Mouse (Mus musculus): Measurements from ENCODE around the gene Eftud2.

DNA sequence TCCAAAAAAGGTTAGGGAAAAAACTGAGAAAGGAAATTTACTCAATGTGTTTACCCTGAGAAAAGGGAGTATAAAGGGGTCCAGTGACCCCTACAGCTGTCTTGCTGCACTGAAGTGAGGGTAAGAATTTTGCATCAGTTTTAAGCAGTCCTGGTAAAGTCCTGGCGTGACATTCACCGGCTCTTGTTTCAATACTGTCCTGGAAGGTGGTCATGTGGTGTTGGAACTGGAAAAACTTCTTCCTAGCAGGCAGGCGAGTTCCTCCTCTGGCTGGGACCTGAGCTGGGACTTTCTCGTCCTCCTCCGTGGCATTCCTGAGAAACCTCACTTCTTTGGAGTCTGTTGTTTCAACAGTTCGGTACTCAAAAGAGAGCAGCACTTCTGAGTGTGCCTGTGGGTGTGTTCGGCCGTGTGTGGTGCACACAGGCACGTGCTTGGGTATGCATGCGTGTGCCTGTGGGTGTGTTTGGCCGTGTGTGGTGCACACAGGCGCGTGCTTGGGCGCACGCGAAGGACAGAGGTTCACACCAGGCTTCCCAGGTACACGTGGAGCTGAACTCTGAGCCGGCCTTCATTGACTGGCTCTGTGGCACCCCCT is 48.0 kb downstream of the Eftud2 start:
- TF ChIP-seq CTCF (IDR thresholded peaks at IDR 0.05; ENCODE audit: insufficient read depth, low read length) (no peak), POLR2A (IDR thresholded peaks at IDR 0.05; ENCODE audit: borderline replicate concordance, extremely low read depth, low read depth, low read length) (no peak)

Measured in lung, adult 2 months (tissue).